Mouse (Mus musculus) myocyte (in vitro differentiated cells): ENCODE measurements around the gene Zfp354b.

Source experiments
- MAX ChIP-seq: IDR thresholded peaks from one replicate; pipeline ENCODE4 v1.6.1; 2011; ENCODE audit warnings: low read depth, mild to moderate bottlenecking, control low read depth
- MYOD1 ChIP-seq, 3 experiments: IDR thresholded peaks; one replicate each; pipeline ENCODE4 v1.6.1; 2011; ENCODE audit warnings: control low read depth in 2 of 3, low read depth in 2 of 3, mild to moderate bottlenecking in 2 of 3, moderate library complexity in 1 of 3; ENCODE audit not compliant: insufficient read length in 2 of 3, control insufficient read depth in 1 of 3

DNA sequence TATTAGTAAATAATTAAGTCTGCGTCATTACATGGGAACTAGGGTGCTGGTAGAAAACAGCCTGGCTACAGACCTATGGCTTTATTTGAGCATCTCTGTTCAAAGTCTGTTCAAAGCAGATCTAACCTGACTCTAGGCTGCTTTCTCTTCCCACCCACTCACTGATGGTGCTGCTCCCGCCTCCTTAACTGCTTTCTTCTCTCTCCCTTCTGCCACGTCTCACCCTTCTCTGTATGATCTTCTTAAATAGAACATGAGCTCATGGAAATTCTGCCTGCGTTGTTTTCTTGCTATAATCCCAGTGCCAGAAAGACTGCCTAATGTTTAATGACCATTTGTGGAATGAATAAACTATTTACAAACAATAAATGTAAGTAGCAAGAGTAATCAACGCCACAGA lies 23.3 kb downstream of the Zfp354b start:
- TF ChIP-seq MYOD1 (IDR thresholded peaks at IDR 0.05; ENCODE audit: control insufficient read depth in 1 of 3, insufficient read length in 2 of 3, low read depth in 2 of 3) (no peak), MAX (no peak)
